Mouse (Mus musculus): ENCODE data around the gene Rhobtb3.

DNA sequence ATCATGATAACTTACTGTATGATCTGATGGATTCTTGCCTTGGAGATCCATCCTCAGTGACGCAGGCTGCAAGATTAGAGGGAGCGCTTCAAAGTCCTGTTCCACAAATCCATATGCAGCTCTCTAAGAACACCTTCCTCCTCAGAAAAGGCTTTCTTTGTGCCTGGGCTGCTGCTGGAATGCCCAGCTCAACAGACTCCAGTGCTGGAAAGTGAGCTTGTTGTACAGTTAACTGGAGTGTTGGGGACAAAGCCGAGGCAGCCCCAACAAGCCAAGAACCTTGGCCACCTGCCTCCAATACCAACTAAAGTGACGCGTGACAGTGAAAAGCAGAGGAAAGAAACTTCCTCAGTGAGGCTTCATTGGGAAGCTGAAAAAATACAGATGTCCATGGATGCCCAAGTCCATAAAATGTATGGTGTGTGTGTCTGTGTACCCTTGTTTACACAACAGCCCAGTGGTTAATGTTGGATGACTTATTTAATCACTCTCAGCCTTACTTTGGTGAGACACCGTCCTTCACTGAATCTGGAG is 102.9 kb downstream of the Rhobtb3 start:
- TF ChIP-seq POLR2A (IDR thresholded peaks at IDR 0.05; ENCODE audit: borderline replicate concordance, control insufficient read depth, low read depth, low read length) (no peak), CTCF (IDR thresholded peaks at IDR 0.05; ENCODE audit: control insufficient read depth, insufficient read depth, low read length) (no peak)
